Mouse (Mus musculus): ENCODE measurements around the gene Tdrd6. TPM values are rescaled to one million over a fixed set of nuclear protein-coding genes. Genes with fewer than 3 reads are reported as not detected.

Gene Tdrd6
- polyA plus RNA-seq, 2 experiments, result 0.59 TPM; not detected in 1

GRCm38 (mm10) chr17:43640825-43641224, 10.7 kb upstream of the Tdrd6 start:
- no peak overlapping the region for H3K27ac ChIP-seq (replicated peaks; ENCODE audit: low read depth, low read length)
- H3K9me3 ChIP-seq (ENCODE audit: control insufficient read depth, low read length), result no peaks in the 10 kb centered on the region
- TF ChIP-seq POLR2A (IDR thresholded peaks at IDR 0.05; ENCODE audit: borderline replicate concordance, extremely low read depth, insufficient read depth, insufficient read length), result no peak
- WGBS, result 67% methylated on average over 1 of the region's 1 CpGs
- no peak for DNase-seq (ENCODE audit: low spot score)
- no peaks in the 10 kb centered on the region for H3K4me1 ChIP-seq (ENCODE audit: control insufficient read depth, insufficient read depth, low read length)
- no peak overlapping the region for H3K9ac ChIP-seq (ENCODE audit: low read depth, low read length, severe bottlenecking)
- no peak overlapping the region for H3K4me2 ChIP-seq (replicated peaks; ENCODE audit: low read depth, low read length, severe bottlenecking)
- H3K36me3 ChIP-seq (ENCODE audit: control insufficient read depth, insufficient read depth, low read length), result peaks cover 23% of the 10 kb centered on the region
- H3K4me3 ChIP-seq (replicated peaks; ENCODE audit: low read length), result no peak overlapping the region
- no peak for ATAC-seq (ENCODE audit: low FRiP score, low read depth)
- H3K27me3 ChIP-seq (ENCODE audit: control insufficient read depth, insufficient read depth, low read length), result no peaks in the 10 kb centered on the region

GRCm38 (mm10) chr17:43637146-43637545, 7.0 kb upstream of the Tdrd6 start:
- no peak for TF ChIP-seq POLR2A (IDR thresholded peaks at IDR 0.05; ENCODE audit: borderline replicate concordance, extremely low read depth, insufficient read depth, insufficient read length)
- no peak overlapping the region for H3K27ac ChIP-seq (replicated peaks; ENCODE audit: low read depth, low read length)
- DNase-seq (ENCODE audit: low spot score) (no peak), ATAC-seq (ENCODE audit: low FRiP score, low read depth) (no peak)
- no peak overlapping the region for H3K4me2 ChIP-seq (replicated peaks; ENCODE audit: low read depth, low read length, severe bottlenecking)
- H3K9me3 ChIP-seq (ENCODE audit: control insufficient read depth, low read length), result no peaks in the 10 kb centered on the region
- peaks cover 4% of the 10 kb centered on the region for H3K36me3 ChIP-seq (ENCODE audit: control insufficient read depth, insufficient read depth, low read length)
- 93% methylated on average over 4 of the region's 4 CpGs for WGBS
- no peak overlapping the region for H3K9ac ChIP-seq (ENCODE audit: low read depth, low read length, severe bottlenecking)
- H3K4me1 ChIP-seq (ENCODE audit: control insufficient read depth, insufficient read depth, low read length), result no peaks in the 10 kb centered on the region
- no peaks in the 10 kb centered on the region for H3K27me3 ChIP-seq (ENCODE audit: control insufficient read depth, insufficient read depth, low read length)
- no peak overlapping the region for H3K4me3 ChIP-seq (replicated peaks; ENCODE audit: low read length)

DNA sequence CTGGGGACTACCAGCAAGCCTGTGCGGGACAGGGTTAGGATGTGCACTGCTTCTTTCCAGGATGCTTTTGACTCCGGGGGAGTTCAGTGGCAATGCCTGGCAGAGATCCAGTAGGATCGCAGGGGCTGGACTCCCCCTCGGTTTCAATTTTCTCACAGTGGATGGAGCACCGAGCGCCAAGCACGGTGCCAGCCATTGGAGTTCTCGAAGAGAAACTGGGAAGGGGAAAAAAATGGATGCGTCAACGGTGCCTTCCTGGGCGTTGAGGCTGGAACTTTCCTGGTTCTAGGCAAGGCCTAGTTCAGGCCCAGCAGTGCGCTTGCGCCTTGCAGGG, 295 bp upstream of the Tdrd6 start:
- peaks cover 31% of the 10 kb centered on the region for H3K27me3 ChIP-seq (ENCODE audit: control insufficient read depth, insufficient read depth, low read length)
- H3K27ac ChIP-seq (replicated peaks; ENCODE audit: low read depth, low read length), result no peak overlapping the region
- peak overlapping the region; percentile 41; the same call in 1 of the 2 replicates for H3K9ac ChIP-seq (ENCODE audit: low read depth, low read length, severe bottlenecking)
- WGBS, result 44% methylated on average over 13 of the region's 13 CpGs
- H3K4me3 ChIP-seq (replicated peaks; ENCODE audit: low read length), result peak overlapping the region; percentile 41
- H3K4me2 ChIP-seq (replicated peaks; ENCODE audit: low read depth, low read length, severe bottlenecking), result peak overlapping the region; percentile 72
- no peaks in the 10 kb centered on the region for H3K9me3 ChIP-seq (ENCODE audit: control insufficient read depth, low read length)
- no peak for TF ChIP-seq POLR2A (IDR thresholded peaks at IDR 0.05; ENCODE audit: borderline replicate concordance, extremely low read depth, insufficient read depth, insufficient read length)
- peaks cover 6% of the 10 kb centered on the region for H3K4me1 ChIP-seq (ENCODE audit: control insufficient read depth, insufficient read depth, low read length)
- no peak for DNase-seq (ENCODE audit: low spot score)
- ATAC-seq (ENCODE audit: low FRiP score, low read depth), result no peak
- no peaks in the 10 kb centered on the region for H3K36me3 ChIP-seq (ENCODE audit: control insufficient read depth, insufficient read depth, low read length)

GRCm38 (mm10) chr17:43629026-43629495, 1.0 kb downstream of the Tdrd6 start:
- Histone ChIP-seq H3K4me1 (ENCODE audit: control insufficient read depth, insufficient read depth, low read length) (peaks cover 6% of the 10 kb centered on the region), H3K27ac (replicated peaks; ENCODE audit: low read depth, low read length) (no peak overlapping the region), H3K9me3 (ENCODE audit: control insufficient read depth, low read length) (no peaks in the 10 kb centered on the region), H3K9ac (ENCODE audit: low read depth, low read length, severe bottlenecking) (no peak overlapping the region), H3K4me2 (replicated peaks; ENCODE audit: low read depth, low read length, severe bottlenecking) (peak overlapping the region; percentile 72), H3K27me3 (ENCODE audit: control insufficient read depth, insufficient read depth, low read length) (peaks cover 31% of the 10 kb centered on the region), H3K36me3 (ENCODE audit: control insufficient read depth, insufficient read depth, low read length) (no peaks in the 10 kb centered on the region), H3K4me3 (replicated peaks; ENCODE audit: low read length) (peak overlapping the region; percentile 41)
- 20% methylated on average over 24 of the region's 24 CpGs for WGBS
- DNase-seq (ENCODE audit: low spot score) (no peak), ATAC-seq (ENCODE audit: low FRiP score, low read depth) (no peak)
- no peak for TF ChIP-seq POLR2A (IDR thresholded peaks at IDR 0.05; ENCODE audit: borderline replicate concordance, extremely low read depth, insufficient read depth, insufficient read length)

DNA sequence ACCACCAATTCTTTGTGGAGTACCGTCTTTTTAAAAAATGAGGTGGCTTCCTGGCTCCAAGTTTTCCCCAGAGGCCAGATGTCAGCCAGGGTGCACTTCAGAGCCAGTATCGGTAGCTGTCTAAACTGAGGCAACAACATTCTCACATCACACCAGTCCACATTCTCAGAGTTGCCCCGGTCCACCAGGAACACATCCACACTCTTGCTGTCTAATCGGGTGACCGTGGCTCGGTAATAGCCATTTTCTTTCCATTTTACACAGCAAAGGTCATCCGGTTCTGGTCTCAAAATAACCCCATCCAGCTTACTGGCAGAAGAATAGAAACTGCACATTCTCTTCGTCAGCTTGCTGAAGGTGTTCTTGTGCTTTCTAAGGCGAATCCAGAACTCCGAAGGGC, 1.9 kb downstream of the Tdrd6 start:
- no peak for TF ChIP-seq POLR2A (IDR thresholded peaks at IDR 0.05; ENCODE audit: borderline replicate concordance, extremely low read depth, insufficient read depth, insufficient read length)
- no peak for DNase-seq (ENCODE audit: low spot score)
- peaks cover 6% of the 10 kb centered on the region for H3K4me1 ChIP-seq (ENCODE audit: control insufficient read depth, insufficient read depth, low read length)
- WGBS, result 91% methylated on average over 10 of the region's 10 CpGs
- H3K9ac ChIP-seq (ENCODE audit: low read depth, low read length, severe bottlenecking), result no peak overlapping the region
- no peaks in the 10 kb centered on the region for H3K36me3 ChIP-seq (ENCODE audit: control insufficient read depth, insufficient read depth, low read length)
- H3K4me2 ChIP-seq (replicated peaks; ENCODE audit: low read depth, low read length, severe bottlenecking), result no peak overlapping the region
- H3K4me3 ChIP-seq (replicated peaks; ENCODE audit: low read length), result no peak overlapping the region
- ATAC-seq (ENCODE audit: low FRiP score, low read depth), result no peak
- peaks cover 31% of the 10 kb centered on the region for H3K27me3 ChIP-seq (ENCODE audit: control insufficient read depth, insufficient read depth, low read length)
- no peak overlapping the region for H3K27ac ChIP-seq (replicated peaks; ENCODE audit: low read depth, low read length)
- H3K9me3 ChIP-seq (ENCODE audit: control insufficient read depth, low read length), result no peaks in the 10 kb centered on the region

DNA sequence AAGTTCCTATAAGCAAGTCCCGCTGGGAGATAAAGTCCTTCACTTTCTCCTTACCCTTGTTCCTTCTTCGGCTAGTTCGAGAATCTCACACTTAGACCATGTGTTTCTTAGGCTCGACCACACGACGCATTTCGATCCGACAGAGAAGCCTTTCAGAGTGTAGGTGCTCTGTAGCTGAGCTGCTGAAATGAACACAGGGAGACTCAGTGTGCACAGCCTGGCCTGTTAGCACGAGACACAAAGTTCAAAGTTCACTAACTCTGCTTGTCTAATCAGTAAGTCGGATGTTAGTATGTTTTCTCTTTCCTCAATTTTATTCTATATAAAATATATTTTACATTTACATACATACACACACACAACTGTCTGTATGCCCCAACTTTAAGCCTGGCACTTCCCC, 8.0 kb downstream of the Tdrd6 start:
- WGBS, result 87% methylated on average over 10 of the region's 10 CpGs
- no peaks in the 10 kb centered on the region for H3K9me3 ChIP-seq (ENCODE audit: control insufficient read depth, low read length)
- ATAC-seq (ENCODE audit: low FRiP score, low read depth), result no peak
- no peaks in the 10 kb centered on the region for H3K36me3 ChIP-seq (ENCODE audit: control insufficient read depth, insufficient read depth, low read length)
- H3K27me3 ChIP-seq (ENCODE audit: control insufficient read depth, insufficient read depth, low read length), result no peaks in the 10 kb centered on the region
- no peak for DNase-seq (ENCODE audit: low spot score)
- no peak for TF ChIP-seq POLR2A (IDR thresholded peaks at IDR 0.05; ENCODE audit: borderline replicate concordance, extremely low read depth, insufficient read depth, insufficient read length)
- H3K27ac ChIP-seq (replicated peaks; ENCODE audit: low read depth, low read length), result no peak overlapping the region
- H3K4me1 ChIP-seq (ENCODE audit: control insufficient read depth, insufficient read depth, low read length), result no peaks in the 10 kb centered on the region
- no peak overlapping the region for H3K4me3 ChIP-seq (replicated peaks; ENCODE audit: low read length)
- no peak overlapping the region for H3K4me2 ChIP-seq (replicated peaks; ENCODE audit: low read depth, low read length, severe bottlenecking)
- no peak overlapping the region for H3K9ac ChIP-seq (ENCODE audit: low read depth, low read length, severe bottlenecking)

Measured in limb, embryonic 14.5 days (tissue).